ENCODE assay signal across 8 mouse cellular contexts in the genomic region with DNA sequence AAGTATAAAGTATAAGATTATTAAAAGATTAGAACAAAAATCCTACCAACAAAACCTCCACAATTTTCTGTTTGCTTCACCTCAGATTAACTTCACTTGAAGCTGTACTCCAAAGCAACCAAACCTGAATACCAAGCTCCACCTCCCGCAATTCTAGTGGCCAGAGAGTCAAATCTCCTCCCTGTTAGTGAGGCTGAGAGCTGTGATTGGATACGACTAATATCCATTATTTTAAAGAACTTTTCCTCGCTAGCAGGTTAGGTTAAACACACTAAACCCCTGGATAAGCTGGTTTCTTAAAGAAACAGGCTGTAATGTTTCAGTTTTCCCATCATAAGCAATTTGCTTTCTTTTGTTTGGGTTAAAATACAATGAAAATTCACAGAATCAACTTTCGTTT. TPM values are rescaled to one million over a fixed set of nuclear protein-coding genes. Genes with fewer than 3 reads are reported as not detected.
DNase-seq lines count a peak whose midpoint lies in the region; ATAC-seq lines count a peak whose summit lies in the region.

No protein-coding gene starts in this region.

- peak; percentile 29 for DNase-seq in urinary bladder, postnatal 25 days (ENCODE audit: low spot score)
- DNase-seq in urinary bladder, postnatal 10 days (ENCODE audit: low spot score), result no peak
- peak; percentile 73 for DNase-seq in embryonic facial prominence, embryonic 10.5 days (ENCODE audit: low spot score)
- peak; percentile 75 for DNase-seq in gonadal fat pad, adult 2 months (ENCODE audit: low read depth)
- peak; percentile 74 to 95 for DNase-seq in left cerebral cortex, postnatal 25 days (ENCODE audit: low spot score in 2 of 2)
- peak; percentile 44 for DNase-seq in right cerebral cortex, postnatal 4 days

- H3K9ac ChIP-seq in intestine, embryonic 15.5 days, result no peak overlapping the region

- H3K36me3 ChIP-seq in embryonic facial prominence, embryonic 10.5 days (replicated peaks), result no peaks in the 10 kb centered on the region
- H3K36me3 ChIP-seq in intestine, embryonic 15.5 days, result no peaks in the 10 kb centered on the region

- H3K9me3 ChIP-seq in embryonic facial prominence, embryonic 10.5 days, result no peaks in the 10 kb centered on the region
- no peaks in the 10 kb centered on the region for H3K9me3 ChIP-seq in intestine, embryonic 15.5 days

- peak; percentile 99 for ATAC-seq in intestine, embryonic 15.5 days
- peak; percentile 99 for ATAC-seq in megakaryocyte-erythroid progenitor cell, adult 5-6 weeks (replicated peaks; ENCODE audit: low FRiP score, low TSS enrichment, poor library complexity, severe bottlenecking)

- H3K4me1 ChIP-seq in embryonic facial prominence, embryonic 10.5 days, result peaks cover 18% of the 10 kb centered on the region
- H3K4me1 ChIP-seq in intestine, embryonic 15.5 days (replicated peaks), result 0 out of 2 replicates have a peak, but pooled peaks cover 6% of the 10 kb centered on the region

- H3K27ac ChIP-seq in embryonic facial prominence, embryonic 10.5 days (replicated peaks), result peak overlapping the region; percentile 69
- H3K27ac ChIP-seq in intestine, embryonic 15.5 days, result no peak overlapping the region

- peak overlapping the region; percentile 45 for H3K4me2 ChIP-seq in intestine, embryonic 15.5 days (replicated peaks)

- no peaks in the 10 kb centered on the region for H3K27me3 ChIP-seq in embryonic facial prominence, embryonic 10.5 days (replicated peaks; ENCODE audit: low read depth, poor library complexity, severe bottlenecking)
- H3K27me3 ChIP-seq in intestine, embryonic 15.5 days (replicated peaks), result no peaks in the 10 kb centered on the region

- H3K4me3 ChIP-seq in embryonic facial prominence, embryonic 10.5 days, result peak overlapping the region; percentile 61
- peak overlapping the region; percentile 35 for H3K4me3 ChIP-seq in intestine, embryonic 15.5 days (replicated peaks)

- intact Hi-C loops in left cerebral cortex, postnatal 25 days (cut with DNase I), result no loop called here

- 3% methylated on average over 4 of the region's 4 CpGs for WGBS in embryonic facial prominence, embryonic 10.5 days
- WGBS in intestine, embryonic 15.5 days, result under 1% methylated on average over 4 of the region's 4 CpGs

RNA-seq across cellular contexts. Expression of a gene that starts 10.5 kb away (rescaled TPM):
- 158 and 162 TPM in 2 replicates for polyA plus RNA-seq in embryonic facial prominence, embryonic 10.5 days (2016; fragmentation: Nextera tagmentation; extraction: Ambion mirVana)
- polyA plus RNA-seq in gonadal fat pad, adult 2 months (2012; rRNA removed), result 98.0 and 128 TPM in 2 replicates
- polyA plus RNA-seq in intestine, embryonic 15.5 days (2015; fragmentation: Nextera tagmentation; extraction: Ambion mirVana), result 162 and 174 TPM in 2 replicates
- 10 to 100 TPM; 61.2 to 64.7 TPM for total RNA-seq in left cerebral cortex, postnatal 25 days (2021)
- 43.5 and 56.6 TPM in 2 replicates for total RNA-seq in megakaryocyte-erythroid progenitor cell, adult 5-6 weeks (2014; fragmentation: Nextera tagmentation)
- total RNA-seq in megakaryocyte-erythroid progenitor cell, adult 5-6 weeks (2017), result 56.0 and 81.6 TPM in 2 replicates
